Mouse (Mus musculus) frontal cortex, postnatal 10 days (tissue): ENCODE results near the gene Zfp365.

Experiments
- DNase-seq, 2 experiments: peaks; one replicate each; pipeline ENCODE4 v3.0.0; 2022; ENCODE audit warnings: low spot score in 2 of 2, mixed read lengths in 1 of 2

The Zfp365 gene

DNA sequence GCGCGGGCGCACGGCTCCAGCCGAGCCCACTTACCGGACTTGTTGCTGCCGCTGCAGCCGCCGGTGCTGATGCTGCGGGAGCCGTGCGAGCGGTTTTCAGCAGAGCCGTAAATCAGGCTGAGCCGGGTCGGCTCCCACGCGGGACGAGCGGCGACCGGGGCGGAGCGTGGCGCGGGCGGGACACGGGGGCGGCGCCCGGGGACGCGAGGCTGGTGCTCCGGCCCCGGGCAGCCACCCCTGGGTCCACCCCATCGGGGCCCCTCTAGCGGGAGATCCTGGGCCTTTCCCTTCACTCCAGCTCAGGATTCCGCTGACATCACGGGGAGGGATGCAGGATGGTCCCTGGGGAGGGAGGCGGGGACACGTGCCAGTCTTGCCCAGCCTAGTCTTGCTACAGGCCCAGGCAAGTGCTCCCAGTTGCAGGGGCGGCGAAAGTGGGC is at the start of gene Zfp365:
Zfp365 (minus strand) TSS at position 326 of the 440 bp plus-strand sequence.
- DNase-seq = peak; percentile 80 to 86

DNA sequence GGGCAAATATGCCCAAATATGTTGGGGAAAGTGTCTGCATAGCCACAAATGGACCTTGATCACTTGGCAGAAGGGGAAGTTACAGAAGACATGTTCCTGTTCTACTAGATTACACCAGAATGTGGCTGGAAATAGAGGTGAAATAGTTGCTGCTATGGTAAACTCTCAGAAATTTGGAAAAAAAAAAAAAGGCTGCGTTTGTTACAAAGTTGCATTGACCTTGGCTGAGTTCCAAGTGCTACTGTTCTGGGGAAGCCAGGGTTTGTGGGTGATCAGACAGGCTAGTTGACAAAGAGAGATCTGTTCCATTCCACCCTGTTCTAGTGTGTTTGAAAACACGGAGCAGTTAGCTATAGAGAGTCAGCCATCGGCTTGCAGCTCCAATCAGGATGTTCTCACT is 47.5 kb upstream of the Zfp365 start:
- DNase-seq = no peak

DNA sequence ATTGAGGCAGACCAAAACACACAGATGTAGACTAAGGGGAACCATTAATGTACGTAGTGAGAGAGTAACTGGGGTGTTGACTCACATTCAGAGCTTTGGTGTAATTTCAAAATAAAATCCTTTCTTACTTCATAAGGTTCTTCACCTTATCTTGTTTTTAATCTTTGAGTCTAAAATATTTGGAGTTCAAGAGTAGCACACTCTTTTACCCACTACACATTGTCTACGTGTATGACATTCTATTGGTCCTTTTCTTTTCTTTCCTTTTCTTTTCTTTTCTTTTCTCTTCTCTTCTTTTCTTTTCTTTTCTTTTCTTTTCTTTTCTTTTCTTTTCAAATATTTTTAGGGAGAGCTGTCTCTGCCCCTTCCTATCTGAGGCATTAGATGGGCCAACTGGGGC is 43.5 kb upstream of the Zfp365 start:
- no peak for DNase-seq

DNA sequence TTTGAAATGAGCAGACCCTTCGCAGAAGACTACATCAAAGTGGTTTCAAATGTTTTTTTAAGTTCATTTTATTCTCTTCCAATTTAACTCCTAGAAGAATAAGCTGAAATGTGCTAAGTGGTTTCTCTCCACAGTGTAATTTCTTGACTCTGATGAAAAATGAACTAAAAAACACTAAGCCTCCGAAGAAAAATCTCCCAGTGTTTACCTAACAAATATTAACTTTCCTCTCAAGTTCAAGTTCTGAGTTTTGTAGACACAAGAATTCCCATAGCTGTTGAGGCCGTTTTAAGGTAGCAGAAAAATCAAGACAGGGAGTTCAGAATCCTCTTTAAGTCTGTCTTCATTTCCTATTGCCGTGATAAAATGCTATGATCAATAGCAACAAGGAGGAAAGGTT is 39.2 kb upstream of the Zfp365 start:
- DNase-seq = no peak

DNA sequence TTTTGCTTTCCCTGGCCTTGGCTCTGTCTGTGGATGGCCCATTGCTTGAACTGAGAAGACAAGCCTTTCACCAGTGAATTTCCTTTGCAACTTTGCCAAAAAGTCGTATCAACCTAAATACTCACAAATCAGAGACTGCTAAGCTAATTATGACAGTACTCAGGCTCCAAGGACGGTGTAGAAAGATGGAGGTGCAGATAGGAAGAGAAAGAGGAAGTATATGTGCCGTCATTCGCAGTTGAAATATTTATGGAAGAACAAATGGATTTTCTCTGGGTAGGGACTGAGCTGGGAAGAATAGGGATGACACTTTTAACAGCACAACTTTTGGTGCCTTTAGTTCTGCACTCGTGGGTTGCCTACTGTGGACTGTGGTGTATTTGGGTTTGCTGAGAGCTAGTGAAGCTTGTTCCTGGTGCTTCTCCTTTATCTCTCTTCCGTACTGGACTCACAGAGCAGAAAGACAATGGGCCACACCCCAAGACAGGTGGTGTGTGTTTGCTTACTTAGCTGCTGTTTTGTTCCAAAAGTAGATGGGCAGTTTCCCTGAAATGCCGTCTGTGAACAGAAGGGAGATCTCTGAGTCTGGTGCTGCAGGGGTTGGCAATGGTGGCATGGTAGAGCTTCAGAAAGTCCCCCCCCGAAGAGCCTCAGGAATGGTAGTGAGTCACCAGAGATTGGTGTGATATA is 37.7 kb upstream of the Zfp365 start:
- no peak for DNase-seq

DNA sequence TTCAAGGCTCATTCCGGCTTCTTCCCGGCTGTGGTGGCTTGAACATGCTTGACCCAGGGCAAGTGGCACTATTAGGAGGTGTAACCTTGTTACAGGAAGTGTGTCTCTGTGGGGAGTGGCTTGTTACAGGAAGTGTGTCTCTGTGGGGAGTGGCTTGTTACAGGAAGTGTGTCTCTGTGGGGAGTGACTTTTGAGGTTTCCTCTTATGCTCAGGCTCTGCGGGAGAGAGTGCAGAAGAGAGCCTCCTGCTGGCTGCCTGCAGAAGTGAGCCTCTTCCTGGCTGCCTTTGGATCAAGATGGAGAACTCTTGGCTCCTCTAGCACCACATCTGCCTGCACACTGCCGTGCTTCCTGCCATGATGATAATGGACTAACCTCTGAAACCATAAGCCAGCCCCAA is 31.1 kb upstream of the Zfp365 start:
- no peak for DNase-seq

DNA sequence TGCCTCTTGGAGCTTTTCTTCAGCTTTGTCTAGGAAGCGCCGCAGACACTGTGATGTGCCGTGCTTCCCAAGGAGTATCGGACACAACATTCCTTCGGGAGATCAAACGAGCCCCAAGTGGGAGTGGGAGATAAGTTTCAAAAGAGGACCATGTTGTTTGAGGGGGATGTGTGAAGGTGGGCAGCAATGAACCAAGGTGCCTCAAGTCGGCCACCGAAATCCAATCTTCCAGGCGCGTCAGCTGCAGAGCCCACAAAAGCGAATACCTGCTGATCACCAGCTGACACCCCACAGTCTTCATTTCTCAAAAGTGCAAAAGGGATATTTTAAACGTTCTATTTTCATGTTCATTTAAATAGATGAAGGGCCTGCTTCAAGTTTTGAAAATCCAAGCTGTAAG is 27.1 kb upstream of the Zfp365 start:
- no peak for DNase-seq

DNA sequence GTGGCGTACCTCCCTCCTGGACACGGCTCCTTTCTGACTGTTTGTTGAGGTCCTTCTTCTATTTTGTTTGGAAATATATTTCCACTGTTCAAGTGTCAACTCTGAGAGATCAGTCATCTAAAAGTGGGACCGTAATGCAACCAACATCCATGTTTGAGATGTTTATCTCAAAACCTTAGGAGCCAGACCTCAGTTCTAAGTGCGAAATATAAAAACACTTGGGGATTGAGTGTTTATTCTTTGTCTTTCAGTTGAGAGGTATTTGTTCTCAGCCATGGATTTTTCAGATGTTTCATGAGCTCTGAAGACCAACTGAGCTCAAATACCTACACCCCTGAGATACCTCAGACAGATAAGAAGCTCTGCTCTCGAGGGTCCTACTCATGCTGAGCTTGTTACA is 25.3 kb upstream of the Zfp365 start:
- no peak for DNase-seq

DNA sequence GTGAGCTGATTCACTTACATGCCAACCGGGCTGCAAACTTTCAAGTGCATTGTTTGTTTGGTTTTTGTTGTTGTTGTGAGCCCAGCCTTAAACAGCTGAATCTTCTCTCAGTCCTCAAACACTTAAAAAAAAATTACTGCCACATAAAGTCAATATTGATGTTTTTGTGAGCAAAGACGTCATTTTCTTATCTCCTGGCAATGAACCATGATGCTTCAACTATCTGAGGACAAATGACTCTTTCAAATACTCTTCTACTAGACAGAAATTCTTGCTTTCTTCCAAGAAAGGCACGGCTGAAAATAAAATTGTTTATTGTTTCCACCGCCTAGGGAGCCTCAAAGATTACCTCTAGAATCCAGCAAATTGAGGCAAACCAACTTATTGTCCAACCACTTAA is 24.5 kb upstream of the Zfp365 start:
- DNase-seq = no peak

DNA sequence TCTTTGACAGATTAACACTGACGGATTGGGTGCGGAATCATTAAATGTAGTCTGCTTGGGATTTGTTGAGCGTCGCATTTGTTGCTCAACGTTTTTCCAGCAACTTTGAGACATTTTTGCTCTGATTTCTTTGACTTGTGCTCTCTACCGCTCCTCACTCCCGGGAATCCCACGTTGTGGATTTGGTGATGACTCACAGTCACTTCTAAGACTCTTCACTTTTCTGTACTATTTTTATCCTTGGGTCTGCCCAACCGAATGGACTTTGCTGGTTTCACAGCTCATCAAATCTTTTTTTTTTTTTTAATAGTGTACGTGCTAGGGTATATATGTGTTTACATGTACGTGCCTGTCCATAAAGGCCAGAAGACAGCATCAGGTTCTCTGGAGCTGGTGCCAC is 20.3 kb upstream of the Zfp365 start:
- DNase-seq = no peak

DNA sequence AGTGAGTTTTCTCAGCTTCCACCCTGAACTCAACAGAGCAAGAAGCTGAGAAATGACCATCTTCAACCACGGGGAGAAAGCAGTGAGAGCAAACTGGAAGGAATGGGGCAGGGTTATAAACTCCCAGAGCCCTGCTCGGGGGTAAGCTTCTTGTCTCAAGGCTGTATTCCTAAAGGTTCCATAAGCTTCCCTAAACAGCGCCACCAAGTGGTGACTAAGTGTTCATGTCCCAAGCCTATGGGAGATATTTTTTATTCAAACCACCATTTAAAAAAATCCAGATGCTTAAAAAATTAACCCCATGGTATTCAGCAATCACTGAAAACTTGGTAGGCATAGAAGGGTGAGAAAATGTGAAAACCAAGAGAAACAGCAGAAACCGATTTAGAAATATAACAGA is 18.9 kb upstream of the Zfp365 start:
- no peak for DNase-seq

DNA sequence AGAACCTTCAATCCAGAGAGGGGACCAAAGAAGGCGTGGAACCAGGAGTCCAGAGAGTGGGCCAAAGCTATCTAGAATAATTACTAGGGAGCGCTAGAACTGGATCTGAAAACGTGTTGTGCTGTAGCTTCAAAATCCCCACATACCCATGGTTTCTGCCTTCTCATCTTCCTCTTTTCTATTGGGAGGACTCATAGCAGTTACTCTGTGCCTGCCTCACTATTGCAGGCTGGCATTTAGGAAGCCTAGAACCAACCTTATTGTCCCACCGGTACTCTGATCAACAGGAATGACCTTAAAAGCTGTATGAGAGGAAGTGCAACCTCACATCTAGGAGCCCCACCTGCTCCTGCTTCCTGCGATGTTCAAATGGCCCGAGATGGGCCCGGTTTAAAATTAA is 16.1 kb upstream of the Zfp365 start:
- DNase-seq = no peak

DNA sequence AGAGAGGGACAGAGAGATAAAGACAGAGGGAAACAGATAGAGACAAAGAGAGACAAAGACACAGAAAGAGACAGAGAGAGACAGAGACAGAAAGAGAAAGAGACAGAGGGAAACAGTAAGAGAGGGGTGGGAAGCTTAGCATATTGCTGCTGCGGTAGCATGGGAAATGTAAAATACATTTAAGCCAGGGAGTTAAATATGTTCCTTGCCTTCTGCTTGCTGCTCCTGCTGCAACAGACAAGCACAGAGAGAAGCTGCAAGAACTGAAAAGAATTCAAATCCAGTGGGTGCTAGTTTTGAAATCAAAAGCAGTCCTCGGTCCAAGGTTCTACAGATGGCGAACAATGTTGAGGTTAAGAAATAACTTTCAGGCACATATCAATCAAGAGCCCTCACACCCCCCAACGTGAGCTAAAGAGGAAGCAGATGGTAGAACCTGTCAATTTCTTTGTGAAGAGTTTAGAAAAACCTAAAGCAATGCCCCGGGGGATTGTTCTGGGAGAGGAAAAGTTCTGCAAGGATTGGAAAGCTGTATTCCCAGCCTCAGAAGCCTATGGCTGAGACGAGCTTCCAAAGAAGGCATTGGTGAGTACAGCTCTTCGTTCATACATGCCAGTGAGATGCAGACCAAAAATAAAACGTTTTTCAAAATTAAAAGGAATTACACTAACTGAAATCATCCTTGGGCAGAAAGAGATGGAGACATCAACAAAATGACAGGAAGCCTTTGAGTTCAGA is 15.4 kb upstream of the Zfp365 start:
- no peak for DNase-seq

DNA sequence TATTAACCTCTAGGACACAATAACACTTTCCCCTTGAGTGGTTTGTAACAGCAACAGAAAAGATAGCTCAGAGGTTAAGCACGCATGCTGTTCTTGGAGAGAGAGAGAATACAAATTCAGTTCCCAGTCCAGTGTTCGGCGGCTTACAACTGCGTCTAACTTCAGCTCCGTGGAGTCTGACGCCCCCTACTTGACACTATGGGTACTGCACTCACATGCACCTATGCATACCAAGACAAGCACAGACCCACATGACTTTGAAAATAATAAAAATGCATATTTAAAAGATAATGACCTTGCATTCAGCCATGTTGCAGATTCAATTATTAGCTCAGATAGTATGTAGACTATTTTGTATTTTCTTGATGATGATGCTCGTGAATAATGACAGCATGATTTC is 11.6 kb upstream of the Zfp365 start:
- DNase-seq = no peak

DNA sequence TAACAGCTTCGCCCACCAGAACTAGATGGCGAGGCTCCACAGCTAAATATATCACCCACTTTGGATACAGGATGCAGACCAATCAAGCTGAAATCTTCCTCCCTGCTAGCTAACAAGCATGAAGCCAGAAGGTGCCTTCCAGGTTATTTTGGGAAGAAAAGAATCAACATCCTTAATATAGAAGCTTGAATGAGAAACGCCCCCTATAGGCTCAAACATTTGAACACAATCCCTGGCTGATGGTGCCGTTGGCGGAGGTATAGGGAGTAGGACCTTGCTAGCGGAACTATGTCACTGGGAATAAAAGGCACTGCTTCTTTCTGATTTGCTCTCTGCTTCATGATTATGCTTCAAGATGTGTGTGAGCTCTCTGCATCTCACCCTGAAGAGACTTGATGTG is 9.3 kb upstream of the Zfp365 start:
- no peak for DNase-seq

DNA sequence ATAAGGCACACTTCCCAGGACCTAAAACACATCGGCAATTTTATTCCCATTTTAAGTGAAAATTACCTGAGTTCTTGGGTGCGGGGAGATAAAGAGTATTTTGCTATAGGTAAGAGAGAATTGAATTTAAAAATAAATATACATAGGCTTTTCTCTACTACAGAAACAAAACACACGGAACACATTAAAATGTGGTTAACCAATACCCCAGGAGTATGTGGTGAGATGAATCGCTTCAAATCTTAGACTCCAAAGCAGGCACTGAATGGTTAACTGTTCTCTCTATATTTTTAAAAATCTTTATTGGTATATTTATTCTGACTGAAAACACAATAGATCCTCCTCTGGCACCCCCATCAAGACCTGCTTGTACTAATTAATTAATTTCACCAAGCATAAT is 7.2 kb upstream of the Zfp365 start:
- DNase-seq = no peak

DNA sequence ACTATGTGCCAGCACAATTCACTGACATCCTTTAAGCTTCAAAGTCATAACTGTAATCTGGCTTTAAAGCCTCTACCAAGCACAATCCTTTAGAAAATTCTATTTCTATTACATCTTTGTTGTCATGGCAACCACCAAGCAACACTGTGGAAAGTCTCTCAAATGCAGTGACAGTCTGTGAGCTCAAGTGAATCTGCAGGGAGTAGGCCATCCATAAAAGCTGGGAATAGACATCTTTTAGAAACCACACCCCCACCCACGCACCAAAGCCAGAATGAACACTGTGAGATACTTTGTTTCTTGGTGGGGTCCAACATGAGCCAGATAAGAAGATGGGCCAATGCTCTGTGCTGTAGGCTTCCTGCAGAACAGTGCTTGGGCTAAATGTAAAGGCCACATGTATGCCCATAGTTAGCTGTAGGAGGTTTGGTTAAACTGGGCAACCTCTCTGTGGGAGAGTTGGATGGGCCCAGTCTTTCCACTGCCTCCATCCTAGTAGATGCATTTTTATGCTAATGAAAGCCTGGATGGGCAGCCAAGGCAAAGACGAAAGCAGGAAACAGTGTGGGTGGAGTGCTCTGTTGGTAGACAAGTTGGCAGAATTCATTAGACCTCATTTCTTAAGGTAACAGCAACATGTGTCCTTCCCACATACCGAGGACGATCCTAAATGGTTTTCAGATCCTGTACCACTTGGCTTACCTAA is 5.9 kb upstream of the Zfp365 start:
- DNase-seq = peak; percentile 44 to 77

DNA sequence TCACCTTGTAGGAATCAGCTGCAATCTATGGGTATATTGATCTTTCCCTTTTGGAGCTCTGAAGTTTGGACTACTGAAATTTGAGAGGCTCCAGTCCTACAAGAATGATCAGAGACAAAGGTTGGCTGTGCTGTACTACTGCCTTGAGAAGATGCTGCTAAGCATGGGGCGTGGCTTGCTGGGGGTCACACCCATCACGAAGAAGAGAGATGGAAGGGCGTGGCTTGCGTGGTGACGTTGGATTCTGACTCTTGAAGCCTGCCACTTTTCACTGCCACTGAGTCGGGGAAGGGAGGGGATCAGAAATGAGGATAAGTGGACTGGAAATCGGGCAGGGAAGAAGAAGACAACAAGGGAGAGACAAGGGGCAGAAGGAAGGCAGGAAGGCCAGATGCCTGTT is 4.9 kb upstream of the Zfp365 start:
- no peak for DNase-seq

DNA sequence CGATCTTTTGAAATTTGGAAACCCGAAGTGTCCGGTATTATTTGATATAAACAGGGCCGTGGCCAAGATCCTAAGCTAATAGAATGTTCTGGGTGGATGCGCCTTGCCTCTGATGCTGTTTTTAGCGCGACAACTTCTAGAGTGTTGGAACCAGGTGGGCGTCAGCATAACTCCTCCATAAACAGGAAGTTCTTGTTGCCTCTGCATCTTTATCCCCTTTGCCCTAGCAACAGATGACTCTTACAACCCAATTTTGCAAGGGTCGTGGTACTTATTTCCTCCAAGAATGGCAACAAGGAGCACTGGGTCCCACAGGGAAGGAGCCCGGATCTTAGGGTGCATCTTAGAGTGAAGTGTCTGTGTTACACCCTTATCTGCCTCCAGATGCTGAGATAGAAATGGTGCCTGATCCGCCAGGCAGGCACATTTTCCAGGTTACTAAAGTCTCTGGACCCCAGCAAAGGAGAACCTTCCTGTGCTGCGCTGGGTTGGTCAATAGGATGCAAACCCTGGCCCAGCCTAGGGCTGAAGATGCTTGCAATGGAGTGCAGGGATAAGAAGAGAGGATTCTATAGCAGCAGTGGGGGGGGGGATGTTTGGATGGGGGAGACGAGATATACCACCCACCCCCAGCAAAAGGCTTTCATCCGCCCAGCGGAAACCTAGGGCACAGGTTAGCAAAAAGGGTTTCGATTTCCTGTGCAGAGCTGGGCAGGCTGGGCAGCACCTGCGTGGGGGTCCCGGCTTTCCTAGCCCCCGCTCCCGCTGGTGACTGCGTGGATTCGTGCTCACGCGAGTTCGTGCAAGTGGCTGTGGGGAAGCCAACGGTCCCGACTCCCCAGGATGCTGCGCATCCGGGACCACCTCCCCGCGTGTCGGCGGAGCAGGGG is 770 bp downstream of the Zfp365 start:
- DNase-seq = no peak

DNA sequence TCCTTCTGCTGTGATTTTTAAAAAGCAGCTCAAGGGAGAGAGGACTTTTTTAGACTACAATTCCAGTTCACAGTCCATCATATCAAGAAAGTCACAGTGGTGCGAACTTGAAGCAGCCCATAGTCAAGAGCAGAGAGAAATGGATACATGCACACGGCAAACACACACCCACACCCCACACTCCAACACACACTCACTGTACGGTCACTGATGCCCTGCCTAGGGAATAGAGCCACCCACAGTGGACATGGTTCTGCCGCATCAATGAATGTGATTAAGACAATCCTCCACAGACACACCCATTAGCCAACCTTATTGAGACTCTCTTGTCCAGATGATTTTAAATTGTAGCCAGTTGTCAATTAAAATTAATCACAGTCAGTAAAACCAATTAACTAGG is 4.5 kb downstream of the Zfp365 start:
- DNase-seq = no peak

DNA sequence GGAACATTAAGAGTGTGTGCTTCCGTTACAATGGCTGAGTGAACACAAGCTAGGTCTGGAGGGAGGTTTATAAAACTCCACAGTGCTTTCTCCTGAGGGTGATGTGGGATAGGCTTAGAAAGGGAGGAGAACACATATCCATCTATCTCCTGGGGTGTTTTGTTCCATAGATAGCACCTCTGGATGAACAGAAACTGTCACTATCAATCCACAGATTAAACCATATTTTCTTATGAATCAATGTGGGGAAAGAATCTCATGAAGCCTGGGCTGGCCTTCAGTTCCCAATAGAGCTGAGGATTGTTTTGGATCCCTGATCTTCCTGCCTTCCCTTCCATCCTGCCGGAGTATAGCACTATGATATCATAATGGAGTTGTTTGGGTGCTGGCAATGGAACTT is 5.5 kb downstream of the Zfp365 start:
- no peak for DNase-seq

DNA sequence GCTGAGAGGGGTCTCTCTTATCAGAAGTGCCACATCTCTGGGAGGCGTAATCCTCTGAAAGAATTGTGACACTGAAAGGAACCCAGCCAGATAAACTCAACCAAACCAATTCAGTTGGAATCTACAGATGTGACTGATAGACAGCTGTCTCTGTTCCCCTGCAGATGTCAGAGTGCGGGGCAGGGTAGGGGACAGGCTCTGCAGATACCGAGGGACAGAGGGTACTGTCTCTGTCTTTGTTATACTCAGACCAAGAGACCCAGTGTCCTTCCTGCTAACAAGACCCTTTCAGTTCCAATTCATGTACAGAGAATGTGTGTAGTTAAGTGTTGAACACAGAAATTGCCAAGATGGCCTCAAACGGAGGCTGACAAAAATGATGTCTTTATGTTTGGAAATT is 6.4 kb downstream of the Zfp365 start:
- no peak for DNase-seq
